Mouse (Mus musculus) layer of hippocampus, adult 9-11 months (tissue): ENCODE measurements at regions not wholly inside any gene's neighbourhood (a gene's known extent, or its start where the extent isn't known, plus 50 kb on each side); places are given as distances from the start of the nearest gene placed in this dataset.
A peak's percentile ranks its signal among the peaks of the same experiment; 100 is the strongest.

ENCODE experiments used
- DNase-seq: peaks from one replicate; pipeline ENCODE4 v3.0.0; 2022

DNA sequence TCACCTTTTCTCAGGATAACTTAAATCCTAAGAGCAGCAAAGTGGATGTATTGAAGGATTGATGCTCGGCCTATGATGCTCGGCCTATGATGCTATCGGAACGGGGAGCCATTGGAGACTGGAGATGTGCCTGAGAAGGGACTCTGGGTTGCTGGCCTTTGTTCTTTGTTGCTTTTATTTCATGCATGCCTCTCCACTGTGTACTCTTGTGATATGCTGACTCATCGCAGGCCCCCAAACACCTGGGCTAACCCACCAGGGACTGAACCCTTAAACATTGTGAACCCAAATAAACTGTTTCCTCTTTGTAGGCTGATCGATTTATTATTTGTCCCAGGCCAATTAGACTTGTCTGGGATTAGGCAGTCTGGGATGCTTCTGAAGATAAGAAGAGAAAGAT lies 61.9 kb downstream of the Pdcl3 start:
- no peak for DNase-seq

- no peak for DNase-seq
Measured at GRCm38 (mm10) chr1:39057304-39057703, 71.9 kb downstream of the Pdcl3 start.

DNA sequence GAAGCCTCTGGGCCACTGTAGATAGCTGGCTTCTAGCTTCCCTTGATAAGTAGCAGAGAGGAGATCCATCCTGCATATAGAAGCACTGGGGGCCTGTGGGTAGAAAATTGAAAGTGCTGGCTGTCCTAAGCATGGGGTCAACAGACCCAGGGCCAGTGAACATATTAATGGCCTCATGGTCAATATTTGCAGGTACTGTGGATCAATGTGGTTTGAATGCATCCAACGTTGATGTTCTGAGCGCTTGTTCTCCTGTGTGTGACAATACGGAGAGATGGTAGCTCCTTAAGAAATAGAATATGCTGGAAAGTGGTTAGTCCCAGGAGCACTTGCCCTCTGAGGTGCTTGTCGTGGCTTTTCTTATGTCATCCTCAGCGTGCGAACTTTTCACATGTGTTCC lies 77.1 kb downstream of the Pdcl3 start:
- DNase-seq, result no peak

DNA sequence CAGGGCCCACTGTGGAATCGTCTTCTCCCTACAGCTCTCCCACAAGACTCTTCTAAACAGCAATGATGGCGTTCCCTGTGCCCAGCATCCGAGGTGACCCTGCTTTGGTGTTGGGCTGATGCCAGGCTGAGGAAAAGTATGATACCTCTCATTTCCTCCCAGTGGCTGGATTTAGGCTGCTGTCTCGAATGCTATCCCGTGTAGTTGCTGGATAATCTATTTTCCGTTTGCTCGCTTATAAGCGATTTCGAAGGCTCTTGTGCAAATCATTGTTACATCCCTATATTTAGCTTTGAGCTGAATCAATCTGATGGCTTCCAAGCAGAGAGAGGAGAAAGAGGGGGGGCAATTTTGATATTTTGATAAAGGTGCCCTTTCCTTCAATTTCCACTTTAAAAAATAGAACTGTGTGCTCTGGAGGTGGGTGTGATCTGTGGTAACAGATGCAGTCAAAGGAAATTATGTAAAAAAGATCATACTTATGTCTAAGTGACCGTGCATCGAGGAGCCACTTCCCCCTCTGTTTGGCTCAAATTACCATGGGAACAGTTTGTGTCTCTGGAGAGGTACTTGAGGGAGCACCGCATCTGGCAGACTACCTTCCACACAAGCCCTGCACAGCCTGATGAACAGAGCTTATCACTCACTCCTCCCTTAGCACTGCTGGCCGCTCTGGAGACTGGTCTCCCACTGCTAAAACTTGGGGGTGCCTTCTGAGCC lies 78.4 kb downstream of the Pdcl3 start:
- peak; percentile 53 for DNase-seq

GRCm38 (mm10) chr1:39064781-39065180 lies 79.4 kb downstream of the Pdcl3 start:
- peak; percentile 66 for DNase-seq

DNA sequence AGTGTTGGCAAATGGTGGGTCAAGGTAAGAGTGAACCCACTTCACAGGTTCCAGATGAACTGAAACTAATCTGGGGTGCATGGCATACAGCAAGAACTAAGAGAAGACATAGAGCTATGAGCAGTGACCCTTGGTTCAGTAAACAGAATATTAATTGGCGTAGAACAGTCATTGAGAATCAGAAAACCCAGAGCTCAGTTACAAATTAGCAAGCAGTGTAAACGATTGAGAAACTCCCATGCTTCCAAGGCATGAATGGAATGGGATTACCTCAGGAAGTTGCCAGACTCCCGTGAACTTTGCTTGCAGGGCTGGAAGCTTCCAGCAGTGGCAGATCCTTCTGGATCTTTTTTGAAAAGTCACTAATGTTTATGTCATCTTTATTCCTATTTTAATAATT lies 82.5 kb downstream of the Pdcl3 start:
- no peak for DNase-seq

DNA sequence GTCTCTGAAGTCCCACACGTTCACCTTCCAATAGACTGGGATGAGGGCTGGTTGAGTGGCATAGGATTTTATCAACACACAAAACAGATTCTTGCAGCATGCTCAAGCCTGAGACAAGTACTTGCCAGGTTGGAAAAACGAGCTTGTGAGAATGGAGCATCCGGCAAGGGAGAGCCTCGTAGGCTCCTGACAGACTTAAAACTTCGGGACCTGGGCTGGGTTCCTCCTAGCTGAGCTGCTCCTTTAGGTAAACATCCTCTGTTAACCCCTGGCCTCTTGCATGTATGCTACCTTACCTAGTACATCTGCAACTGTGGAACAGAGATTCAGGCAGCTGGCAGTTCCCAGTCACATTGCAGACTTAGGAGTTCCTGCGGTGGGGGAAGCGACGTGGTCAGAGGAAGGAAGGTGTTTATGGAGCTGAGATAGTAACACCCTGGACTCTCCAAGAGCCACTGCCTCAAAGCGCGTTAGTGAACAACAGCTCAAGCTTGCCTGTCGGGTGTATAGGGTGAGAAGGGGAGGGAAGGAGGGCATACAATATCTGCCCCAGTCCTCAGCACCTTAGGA lies 83.8 kb downstream of the Pdcl3 start:
- DNase-seq, result no peak

DNA sequence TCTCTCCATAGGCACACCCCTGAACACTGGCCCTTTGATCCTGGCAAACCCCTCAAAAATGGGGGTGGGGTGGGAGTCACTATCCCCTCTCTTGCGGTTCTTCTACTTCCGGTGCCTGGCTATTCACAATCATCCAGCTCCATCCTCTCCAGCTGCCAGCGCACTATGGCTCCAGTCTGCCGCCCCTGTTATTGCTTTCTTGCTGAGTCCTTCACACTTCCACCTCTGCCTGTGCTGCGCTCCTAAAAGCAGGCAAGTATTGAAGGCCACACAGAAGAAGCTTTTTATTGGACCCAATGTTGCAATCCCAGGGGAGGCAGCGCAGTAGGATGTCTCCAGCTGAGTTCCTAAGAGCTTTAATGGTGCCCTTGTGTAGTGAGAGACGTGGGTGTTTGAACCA lies 84.3 kb downstream of the Pdcl3 start:
- DNase-seq, result no peak

GRCm38 (mm10) chr1:39075966-39076365 lies 90.6 kb downstream of the Pdcl3 start:
- no peak for DNase-seq

DNA sequence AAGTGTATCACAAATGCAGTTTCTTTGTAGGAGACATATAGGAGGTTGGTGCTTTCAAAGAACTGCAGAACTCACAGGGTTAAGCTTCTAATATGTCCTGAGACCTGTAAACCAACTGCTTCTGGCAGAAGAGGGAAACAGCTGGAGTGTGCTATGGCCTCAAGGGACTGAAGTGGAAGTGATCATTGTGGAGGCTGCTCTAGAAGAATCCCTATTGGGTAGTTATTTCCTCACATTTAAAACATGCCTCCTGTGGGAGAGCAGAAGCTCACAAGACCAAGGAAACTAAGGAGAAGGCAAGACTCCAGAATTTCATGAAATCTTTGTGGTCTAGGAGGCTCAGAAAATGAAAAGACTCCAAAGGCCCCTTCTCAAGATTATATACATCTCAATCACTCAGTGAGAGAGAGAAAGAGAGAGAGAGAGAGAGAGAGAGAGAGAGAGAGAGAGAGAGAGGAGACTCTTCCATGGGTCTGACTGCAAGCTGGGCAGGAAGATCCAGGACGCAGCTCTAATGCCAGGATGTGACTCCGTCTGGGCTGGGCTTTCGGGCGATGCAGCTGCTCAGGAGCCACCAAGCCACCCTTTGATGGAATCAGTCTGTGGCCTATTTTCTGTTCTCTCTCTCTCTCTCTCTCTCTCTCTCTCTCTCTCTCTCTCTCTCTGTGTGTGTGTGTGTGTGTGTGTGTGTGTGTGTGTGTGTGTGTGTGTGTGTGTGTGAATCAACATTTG lies 93.3 kb downstream of the Pdcl3 start:
- DNase-seq, result no peak

- no peak for DNase-seq
Measured at GRCm38 (mm10) chr1:39083911-39084826, 98.8 kb downstream of the Pdcl3 start.

DNA sequence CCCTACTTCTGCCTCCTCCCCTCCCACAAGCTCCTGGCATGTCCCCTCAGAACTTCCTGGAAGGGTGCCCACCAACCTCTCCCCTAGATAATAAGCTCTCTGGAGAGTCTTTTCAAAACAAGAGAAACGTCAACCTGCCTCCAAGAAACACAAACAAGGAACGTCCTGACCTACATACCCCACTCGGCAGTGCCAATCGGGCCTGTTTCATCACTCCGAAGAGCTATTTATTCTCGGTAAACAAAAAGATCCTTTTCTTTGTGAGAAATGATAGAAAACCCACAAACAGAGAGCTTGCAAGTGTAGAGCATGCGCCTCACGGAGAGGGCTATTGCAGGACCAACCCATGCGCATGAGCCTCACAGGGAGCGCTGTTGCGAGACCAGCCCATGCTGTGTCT lies 100.9 kb downstream of the Pdcl3 start:
- peak; percentile 52 for DNase-seq

DNA sequence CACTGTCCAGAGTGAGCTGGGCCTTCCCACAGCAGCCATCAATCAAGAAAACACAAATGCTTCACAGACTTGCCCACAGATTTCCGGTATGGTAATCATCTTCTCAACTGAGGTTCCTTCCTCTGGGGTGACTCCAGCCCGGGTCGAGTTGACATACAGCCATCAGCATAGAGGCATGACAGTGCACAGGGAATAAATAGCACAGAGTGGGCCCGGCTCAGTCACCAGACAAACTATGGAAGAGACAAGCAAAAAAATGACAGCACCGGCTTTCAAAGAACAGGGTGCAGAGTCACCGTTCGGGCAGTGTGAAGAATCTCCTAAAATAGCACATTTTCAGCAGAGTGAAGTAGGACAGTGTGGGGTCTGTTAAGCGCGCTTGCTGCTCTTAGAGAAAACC lies 103.7 kb upstream of the Npas2 start:
- DNase-seq, result no peak

- DNase-seq, result no peak
Measured at GRCm38 (mm10) chr1:39091121-39091520, 102.4 kb upstream of the Npas2 start.

DNA sequence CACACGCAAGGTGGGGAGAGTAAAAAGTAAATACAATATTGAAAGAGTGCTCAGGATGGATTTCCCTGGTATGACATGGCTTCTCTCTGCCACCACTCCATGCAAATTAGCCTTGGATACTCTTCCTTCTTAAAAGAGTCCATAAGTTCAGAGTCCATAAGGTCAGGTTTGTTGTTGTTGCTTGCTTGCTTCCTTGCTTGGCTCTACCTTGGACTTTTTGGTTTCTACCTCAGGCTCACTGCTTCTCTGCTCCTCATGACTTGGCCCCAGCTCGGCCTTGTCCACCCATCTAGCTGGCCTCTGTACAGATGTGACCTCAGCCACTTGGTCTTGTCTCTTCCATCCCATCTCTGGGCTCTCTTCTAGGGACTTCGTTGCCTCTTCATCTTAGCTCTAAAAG lies 101.9 kb upstream of the Npas2 start:
- no peak for DNase-seq

- DNase-seq, result peak; percentile 45
Measured at GRCm38 (mm10) chr1:39093291-39093690, 100.2 kb upstream of the Npas2 start.

GRCm38 (mm10) chr1:39094001-39094400 lies 99.5 kb upstream of the Npas2 start:
- DNase-seq, result no peak

- DNase-seq, result no peak
Measured at GRCm38 (mm10) chr1:39095901-39096300, 97.6 kb upstream of the Npas2 start.

- DNase-seq, result no peak
Measured at GRCm38 (mm10) chr1:39096726-39097125, 96.8 kb upstream of the Npas2 start.

DNA sequence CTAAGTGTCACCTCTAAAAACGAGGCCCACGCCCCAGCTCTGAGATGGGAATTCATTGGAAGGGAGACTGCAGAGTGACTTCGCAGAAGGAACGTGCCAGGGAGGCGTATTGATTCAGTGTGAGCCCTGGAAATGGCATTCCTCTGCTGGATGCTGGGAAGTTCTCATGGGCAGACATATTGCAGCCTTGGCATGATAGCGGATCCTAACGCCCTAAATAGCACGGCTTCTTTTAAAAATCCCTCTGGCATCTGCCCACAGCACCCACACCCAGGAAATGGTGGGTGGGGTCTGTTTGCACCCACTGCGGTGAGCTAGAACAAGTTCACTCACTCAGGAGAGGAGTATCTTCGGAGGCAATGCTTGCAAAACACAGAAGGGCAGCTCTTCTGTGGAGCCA lies 96.0 kb upstream of the Npas2 start:
- peak; percentile 89 for DNase-seq

- DNase-seq, result no peak
Measured at GRCm38 (mm10) chr1:39098154-39098553, 95.4 kb upstream of the Npas2 start.

DNA sequence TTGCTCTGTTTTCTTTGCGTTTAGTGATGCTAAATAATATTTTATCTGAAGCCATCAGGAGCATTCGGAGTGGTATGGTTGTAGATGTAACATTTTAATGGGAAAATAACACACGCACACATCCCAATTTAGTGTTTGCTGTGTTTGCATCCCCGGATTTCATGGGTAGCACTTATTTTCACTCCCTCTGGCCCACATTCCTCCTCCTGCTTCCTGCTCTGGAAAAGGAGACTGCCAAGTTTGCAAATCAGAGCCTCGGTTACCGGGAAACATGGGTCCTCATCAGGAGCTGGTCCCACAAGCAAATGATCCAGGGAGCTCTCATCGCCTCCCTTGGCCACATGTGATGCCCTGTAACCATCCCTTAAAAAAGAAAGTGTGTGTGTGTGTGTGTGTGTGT lies 94.3 kb upstream of the Npas2 start:
- no peak for DNase-seq

GRCm38 (mm10) chr1:39100492-39100891 lies 93.0 kb upstream of the Npas2 start:
- DNase-seq, result no peak
